Mouse (Mus musculus) MEL (cell line): ENCODE data around the gene Asb14. TPM values are rescaled to one million over a fixed set of nuclear protein-coding genes. Genes with fewer than 3 reads are reported as not detected.
A peak's percentile ranks its signal among the peaks of the same experiment; 100 is the strongest.

ENCODE experiments used
- DNase-seq: peaks from one replicate; pipeline ENCODE4 v3.0.0; 2011; ENCODE audit warnings: low read depth, low spot score
- H3K27ac ChIP-seq: 2 replicates; pipeline ENCODE4 v1.5.1; 2012; ENCODE audit warnings: low read depth, mild to moderate bottlenecking, control low read depth, low read length, moderate library complexity; ENCODE audit not compliant: control insufficient read depth
- H3K27me3 ChIP-seq, 2 experiments: fragments of 150-350 bp in 1 of 2; sonication (generic) in 1 of 2; 2 replicates each; pipeline ENCODE4 v1.6.1; 2012; ENCODE audit warnings: low read length in 2 of 2, mild to moderate bottlenecking in 2 of 2, improper control_type of control experiment in 1 of 2, moderate library complexity in 1 of 2; ENCODE audit not compliant: insufficient read depth in 2 of 2, control insufficient read depth in 1 of 2
- H3K36me3 ChIP-seq, 2 experiments: 2 replicates each; pipeline ENCODE4 v1.6.1; 2012 to 2014; ENCODE audit warnings: low read length in 2 of 2, improper control_type of control experiment in 1 of 2, inconsistent platforms in 1 of 2, mild to moderate bottlenecking in 1 of 2; ENCODE audit not compliant: insufficient read depth in 2 of 2, control insufficient read depth in 1 of 2
- H3K4me1 ChIP-seq, 2 experiments: fragments of 150-350 bp in 1 of 2; sonication (generic) in 1 of 2; 2 replicates each; pipeline ENCODE4 v1.6.1; 2012; ENCODE audit warnings: low read length in 2 of 2, improper control_type of control experiment in 1 of 2, mild to moderate bottlenecking in 1 of 2; ENCODE audit not compliant: insufficient read depth in 2 of 2, control insufficient read depth in 1 of 2
- H3K4me3 ChIP-seq, 2 experiments: fragments of 150-350 bp in 1 of 2; sonication (generic) in 1 of 2; 2 replicates each; pipeline ENCODE4 v1.5.1; 2012; ENCODE audit warnings: low read depth in 2 of 2, low read length in 2 of 2, mild to moderate bottlenecking in 2 of 2, moderate library complexity in 2 of 2, control low read depth in 1 of 2, improper control_type of control experiment in 1 of 2; ENCODE audit not compliant: control insufficient read depth in 1 of 2, insufficient read depth in 1 of 2
- H3K79me2 ChIP-seq: 2 replicates; pipeline ENCODE4 v1.6.1; 2012; ENCODE audit warnings: mild to moderate bottlenecking, low read length, moderate library complexity; ENCODE audit not compliant: control insufficient read depth, poor library complexity, insufficient read depth
- H3K9ac ChIP-seq: 2 replicates; pipeline ENCODE4 v1.6.1; 2012; ENCODE audit warnings: low read depth, mild to moderate bottlenecking, control low read depth, low read length, moderate library complexity; ENCODE audit not compliant: control insufficient read depth, poor library complexity, severe bottlenecking
- H3K9me3 ChIP-seq: fragments of 150-350 bp; sonication (generic); replicated peaks from 2 replicates; pipeline ENCODE4 v1.6.1; 2012; ENCODE audit warnings: mild to moderate bottlenecking, low read length, improper control_type of control experiment, moderate library complexity; ENCODE audit not compliant: insufficient read depth
- BHLHE40 ChIP-seq: IDR thresholded peaks from 2 replicates; pipeline ENCODE4 v1.6.1; 2012; ENCODE audit warnings: low read depth, mild to moderate bottlenecking, inconsistent platforms, low read length, improper control_type of control experiment, borderline replicate concordance
- CHD2 ChIP-seq: IDR thresholded peaks from 2 replicates; pipeline ENCODE4 v1.6.1; 2011; ENCODE audit warnings: low read length, improper control_type of control experiment
- CTCF ChIP-seq, 3 experiments: IDR thresholded peaks in 2 of 3; conservative IDR thresholded peaks in 1 of 3; 2 replicates each; pipeline ENCODE4 v1.5.1; 2011 to 2012; ENCODE audit warnings: low read length in 3 of 3, low read depth in 2 of 3, mild to moderate bottlenecking in 2 of 3, improper control_type of control experiment in 1 of 3, inconsistent platforms in 1 of 3, mixed read lengths in 1 of 3, moderate library complexity in 1 of 3; ENCODE audit not compliant: control insufficient read depth in 1 of 3, insufficient read depth in 1 of 3, poor library complexity in 1 of 3, severe bottlenecking in 1 of 3
- E2F4 ChIP-seq: IDR thresholded peaks from 2 replicates; pipeline ENCODE4 v1.6.1; 2011; ENCODE audit warnings: low read depth, low read length, improper control_type of control experiment, borderline replicate concordance
- ETS1 ChIP-seq: IDR thresholded peaks from 2 replicates; pipeline ENCODE4 v1.6.1; 2012; ENCODE audit warnings: low read depth, mild to moderate bottlenecking, inconsistent platforms, low read length, improper control_type of control experiment, moderate library complexity
- JUND ChIP-seq: IDR thresholded peaks from 2 replicates; pipeline ENCODE4 v1.6.1; 2011; ENCODE audit warnings: low read depth, mild to moderate bottlenecking, improper control_type of control experiment, low read length
- MAZ ChIP-seq: IDR thresholded peaks from 2 replicates; pipeline ENCODE4 v1.6.1; 2012; ENCODE audit warnings: low read depth, mild to moderate bottlenecking, inconsistent platforms, low read length, improper control_type of control experiment
- MYB ChIP-seq: IDR thresholded peaks from 2 replicates; pipeline ENCODE4 v1.6.1; 2011; ENCODE audit warnings: mild to moderate bottlenecking, low read depth, low read length, improper control_type of control experiment
- MYC ChIP-seq: IDR thresholded peaks from 2 replicates; pipeline ENCODE4 v1.6.1; 2011; ENCODE audit warnings: low read depth, mild to moderate bottlenecking, low read length, improper control_type of control experiment, moderate library complexity
- NELFE ChIP-seq: IDR thresholded peaks from 2 replicates; pipeline ENCODE4 v1.6.1; 2011; ENCODE audit warnings: low read depth, low read length, improper control_type of control experiment
- POLR2AphosphoS2 ChIP-seq: IDR thresholded peaks from 2 replicates; pipeline ENCODE4 v1.6.1; 2011; ENCODE audit warnings: low read length, improper control_type of control experiment
- POLR2AphosphoS5 ChIP-seq: IDR thresholded peaks from 2 replicates; pipeline ENCODE4 v1.6.1; 2012; ENCODE audit warnings: low read depth, borderline replicate concordance, mild to moderate bottlenecking, inconsistent platforms, low read length, moderate library complexity, mixed read lengths
- RAD21 ChIP-seq: IDR thresholded peaks from 2 replicates; pipeline ENCODE4 v1.6.1; 2011; ENCODE audit warnings: mild to moderate bottlenecking, low read depth, low read length, improper control_type of control experiment
- SMC3 ChIP-seq: IDR thresholded peaks from 2 replicates; pipeline ENCODE4 v1.6.1; 2011; ENCODE audit warnings: low read depth, low read length, improper control_type of control experiment
- TCF12 ChIP-seq: IDR thresholded peaks from 2 replicates; pipeline ENCODE4 v1.6.1; 2014; ENCODE audit warnings: low read depth, mild to moderate bottlenecking, inconsistent platforms, low read length, improper control_type of control experiment, moderate library complexity
- USF1 ChIP-seq: IDR thresholded peaks from 2 replicates; pipeline ENCODE4 v1.6.1; 2014; ENCODE audit warnings: low read depth, mild to moderate bottlenecking, inconsistent platforms, low read length, improper control_type of control experiment, moderate library complexity
- USF2 ChIP-seq, 2 experiments: IDR thresholded peaks; 2 replicates each; pipeline ENCODE4 v1.6.1; 2011 to 2012; ENCODE audit warnings: improper control_type of control experiment in 2 of 2, low read length in 2 of 2, borderline replicate concordance in 1 of 2, inconsistent platforms in 1 of 2, low read depth in 1 of 2, mild to moderate bottlenecking in 1 of 2; ENCODE audit not compliant: insufficient read depth in 1 of 2
- ZC3H11A ChIP-seq: IDR thresholded peaks from 2 replicates; pipeline ENCODE4 v1.6.1; 2012; ENCODE audit warnings: low read depth, mild to moderate bottlenecking, inconsistent platforms, low read length, improper control_type of control experiment
- ZNF384 ChIP-seq: IDR thresholded peaks from 2 replicates; pipeline ENCODE4 v1.6.1; 2012; ENCODE audit warnings: low read depth, mild to moderate bottlenecking, inconsistent platforms, low read length, improper control_type of control experiment
- polyA plus RNA-seq, 2 experiments: library from polyadenylated mRNA; stranded (reverse) in 1 of 2; unstranded in 1 of 2; fragments of >175 nt in 1 of 2; fragments of >200 nt in 1 of 2; gene quantifications; 2 replicates each; pipeline versions ENCODE4 v1.2.1 to v1.2.4; 2012; ENCODE audit warnings: low replicate concordance in 2 of 2, low read depth in 1 of 2; ENCODE audit not compliant: insufficient read length in 2 of 2, insufficient read depth in 1 of 2, missing spikeins in 1 of 2
- total RNA-seq: library from RNA; depleted of rRNA; stranded (reverse); fragments of 300-350 nt; gene quantifications from 2 replicates; pipeline ENCODE4 v1.2.3, GENCODE M21; 2012

Gene Asb14
- total and polyA plus RNA-seq, 3 experiments: 0.06 TPM; not detected in 2

DNA sequence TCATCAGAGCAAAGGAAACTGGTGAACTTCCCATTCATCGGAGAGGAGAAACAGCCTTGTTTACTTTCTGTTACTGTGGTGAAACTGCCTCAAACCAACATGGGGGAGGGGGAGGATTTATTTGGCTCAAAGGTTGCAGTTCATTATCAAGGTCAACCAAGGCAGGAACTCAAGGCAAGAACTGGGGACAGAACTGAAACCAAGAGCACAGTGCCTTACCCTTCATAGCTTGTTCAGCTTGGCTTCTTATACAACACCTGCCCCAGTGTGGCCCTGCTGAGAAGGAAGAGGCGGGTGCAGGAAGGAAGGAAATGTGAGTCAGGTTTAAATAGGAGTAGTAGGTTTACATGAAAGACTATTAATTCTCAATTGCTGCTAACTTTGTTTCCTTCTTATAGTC is 36.0 kb upstream of the Asb14 start:
- Histone ChIP-seq H3K27ac (no peak overlapping the region), H3K4me3 (no peak overlapping the region), H3K27me3 (no peaks in the 10 kb centered on the region; a peak in 2 of 4 replicates), H3K9me3 (no peaks in the 10 kb centered on the region), H3K36me3 (no peaks in the 10 kb centered on the region), H3K9ac (no peak overlapping the region), H3K79me2 (no peaks in the 10 kb centered on the region), H3K4me1 (0 out of 4 replicates have a peak, but pooled peaks cover 0 to 2% of the 10 kb centered on the region in 2 experiments)
- DNase-seq: peak; percentile 13
- no peak for TF ChIP-seq POLR2AphosphoS2

DNA sequence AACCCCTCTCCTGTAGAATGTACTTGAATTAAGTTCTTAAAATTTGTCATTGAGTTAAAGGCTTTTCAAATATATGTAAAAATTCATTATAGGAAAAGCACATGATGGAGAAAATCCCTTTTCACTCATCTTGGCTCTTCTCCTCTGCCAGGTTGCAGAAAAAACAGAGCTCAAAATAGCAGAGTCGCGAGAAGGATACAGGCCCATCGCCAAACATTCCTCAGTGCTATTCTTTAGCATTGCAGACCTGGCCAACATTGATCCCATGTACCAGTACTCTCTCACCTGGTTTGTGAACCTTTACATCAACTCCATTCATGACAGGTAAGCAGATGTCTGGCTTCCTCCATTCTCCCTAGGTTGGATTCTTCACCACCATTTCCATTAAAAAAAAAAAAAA is 35.3 kb upstream of the Asb14 start:
- Histone ChIP-seq H3K9ac (no peak overlapping the region), H3K27ac (no peak overlapping the region), H3K4me1 (0 out of 4 replicates have a peak, but pooled peaks cover 0 to 2% of the 10 kb centered on the region in 2 experiments), H3K4me3 (no peak overlapping the region), H3K79me2 (no peaks in the 10 kb centered on the region), H3K27me3 (no peaks in the 10 kb centered on the region; a peak in 2 of 4 replicates), H3K9me3 (no peaks in the 10 kb centered on the region), H3K36me3 (no peaks in the 10 kb centered on the region)
- TF ChIP-seq POLR2AphosphoS2: no peak
- no peak for TF ChIP-seq MYB
- TF ChIP-seq CHD2: no peak
- TF ChIP-seq USF1: no peak
- no peak for TF ChIP-seq TCF12
- no peak for TF ChIP-seq USF2 (IDR thresholded peaks at IDR 0.05; ENCODE audit: borderline replicate concordance in 1 of 2, insufficient read depth in 1 of 2, low read depth in 1 of 2, low read length in 2 of 2)
- no peak for TF ChIP-seq NELFE
- TF ChIP-seq E2F4: no peak
- TF ChIP-seq MYC: no peak
- no peak for TF ChIP-seq ETS1
- TF ChIP-seq ZC3H11A: no peak
- no peak for TF ChIP-seq BHLHE40
- TF ChIP-seq POLR2AphosphoS5: no peak
- no peak for TF ChIP-seq RAD21
- TF ChIP-seq CTCF (IDR thresholded peaks at IDR 0.05 in 2 of 3, conservative IDR thresholded peaks at IDR 0.05 in 1 of 3; ENCODE audit: control insufficient read depth in 1 of 3, insufficient read depth in 1 of 3, low read depth in 2 of 3, low read length in 3 of 3, poor library complexity in 1 of 3, severe bottlenecking in 1 of 3): no peak
- TF ChIP-seq MAZ: no peak
- no peak for TF ChIP-seq SMC3
- no peak for TF ChIP-seq JUND
- TF ChIP-seq ZNF384: no peak
- DNase-seq: no peak
